Mouse (Mus musculus): ENCODE measurements at regions not wholly inside any gene's neighbourhood (a gene's known extent, or its start where the extent isn't known, plus 50 kb on each side); places are given as distances from the start of the nearest gene placed in this dataset.

- no peak for DNase-seq
Observed at GRCm38 (mm10) chr3:56427201-56427600, 243.7 kb upstream of the Nbea start.

- no peak for DNase-seq
Observed at GRCm38 (mm10) chr3:56397851-56398496, 214.5 kb upstream of the Nbea start.

- DNase-seq, result no peak
Observed at GRCm38 (mm10) chr3:56393134-56393533, 209.6 kb upstream of the Nbea start.

- no peak for DNase-seq
Observed at GRCm38 (mm10) chr3:56380316-56380715, 196.8 kb upstream of the Nbea start.

- DNase-seq, result no peak
Observed at GRCm38 (mm10) chr3:56379500-56379899, 196.0 kb upstream of the Nbea start.

- DNase-seq, result no peak
Observed at GRCm38 (mm10) chr3:56362543-56362942, 179.0 kb upstream of the Nbea start.

- peak; percentile 48 to 65 for DNase-seq
Observed at GRCm38 (mm10) chr3:56357035-56357701, 173.7 kb upstream of the Nbea start.

GRCm38 (mm10) chr3:56356163-56356882 is 172.8 kb upstream of the Nbea start:
- DNase-seq, result no peak
